Mouse (Mus musculus) cerebellum, adult 2 months (tissue): Measurements from ENCODE around the gene Ifna15.

Experiments used
- CTCF ChIP-seq: fragments of 200-500 bp; IDR thresholded peaks from 2 replicates; pipeline ENCODE4 v1.5.1; 2011; ENCODE audit warnings: low read depth, mild to moderate bottlenecking, control low read depth, low read length, moderate library complexity, borderline replicate concordance; ENCODE audit not compliant: insufficient read depth
- POLR2A ChIP-seq: fragments of 200-500 bp; IDR thresholded peaks from 2 replicates; pipeline ENCODE4 v1.6.1; 2011; ENCODE audit warnings: low read length, control low read depth, borderline replicate concordance; ENCODE audit not compliant: insufficient read depth

GRCm38 (mm10) chr4:88526379-88527049 is 31.5 kb downstream of the Ifna15 start:
- no peak for TF ChIP-seq CTCF
- TF ChIP-seq POLR2A, result no peak
